Mouse (Mus musculus) liver, postnatal 0 days (tissue): ENCODE data around the gene Gm10330. TPM values are rescaled to one million over a fixed set of nuclear protein-coding genes. Genes with fewer than 3 reads are reported as not detected.
"Not testable (repeated sequence)": the region's sequence is repeated elsewhere in the genome, so short reads cannot be mapped to it uniquely, and the experiment has no call there.

Experiments used
- ATAC-seq: fragments of 200-750 bp; cut with Nextera tagmentation; 2 replicates; pipeline ENCODE4 v1.8.0; 2017; ENCODE audit warnings: mild to moderate bottlenecking, moderate library complexity
- DNase-seq: peaks from one replicate; pipeline ENCODE4 v3.0.0-alpha.2; 2016
- H3K27ac ChIP-seq: fragments of 300-500 bp; sonication (generic); 2 replicates; pipeline ENCODE4 v1.5.1; 2014; ENCODE audit warnings: antibody characterized with exemption, moderate library complexity, mild to moderate bottlenecking, low read depth
- H3K27me3 ChIP-seq: fragments of 300-500 bp; sonication (generic); 2 replicates; pipeline ENCODE4 v1.6.1; 2014; ENCODE audit warnings: low read length, control low read depth, mixed read lengths; ENCODE audit not compliant: insufficient read depth
- H3K36me3 ChIP-seq: fragments of 300-500 bp; sonication (generic); replicated peaks from 2 replicates; pipeline ENCODE4 v1.6.1; 2014; ENCODE audit warnings: mild to moderate bottlenecking, control low read depth, low read length, moderate library complexity, mixed read lengths; ENCODE audit not compliant: insufficient read depth
- H3K4me1 ChIP-seq: fragments of 300-500 bp; sonication (generic); 2 replicates; pipeline ENCODE4 v1.6.1; 2014; ENCODE audit warnings: antibody characterized with exemption, mild to moderate bottlenecking, control low read depth; ENCODE audit not compliant: insufficient read depth
- H3K4me2 ChIP-seq: fragments of 300-500 bp; sonication (generic); 2 replicates; pipeline ENCODE4 v1.6.1; 2014; ENCODE audit warnings: low read depth, mild to moderate bottlenecking, low read length, moderate library complexity, mixed read lengths
- H3K4me3 ChIP-seq: fragments of 300-500 bp; sonication (generic); 2 replicates; pipeline ENCODE4 v1.5.1; 2014; ENCODE audit warnings: low read depth, low read length
- H3K9ac ChIP-seq: fragments of 300-500 bp; sonication (generic); replicated peaks from 2 replicates; pipeline ENCODE4 v1.6.1; 2014; ENCODE audit warnings: mild to moderate bottlenecking, moderate library complexity
- H3K9me3 ChIP-seq: fragments of 300-500 bp; sonication (generic); 2 replicates; pipeline ENCODE4 v1.6.1; 2016; ENCODE audit warnings: mild to moderate bottlenecking, control low read depth, low read length, mixed read lengths
- WGBS: fragments of 180-500 bp; shearing (Covaris S2); extraction: QIAGEN DNeasy Blood & Tissue Kit; methylation state at CpG from one replicate; pipeline ENCODE4 v1.1.7; 2014; ENCODE audit not compliant: insufficient replicate concordance; 5-methylcytosine and 5-hydroxymethylcytosine counted together
- polyA plus RNA-seq: library from polyadenylated mRNA; unstranded; fragments of >200 nt; fragmentation: Nextera tagmentation; extraction: Ambion mirVana; gene quantifications from 2 replicates; pipeline ENCODE4 v1.2.1, GENCODE M21; 2015

The Gm10330 gene
- polyA plus RNA-seq = not detected in 2 replicates

- H3K27me3 ChIP-seq, ATAC-seq, H3K9me3 ChIP-seq, H3K4me3 ChIP-seq, H3K9ac ChIP-seq, H3K27ac ChIP-seq, H3K36me3 ChIP-seq, DNase-seq, H3K4me1 ChIP-seq, H3K4me2 ChIP-seq: not testable (repeated sequence)
- WGBS = 83% methylated on average over 1 of the region's 1 CpGs
These were observed at the start of gene Gm10330 for GRCm38 (mm10) chr12:23780165-23780564. Gene Gm10330 (minus strand): TSS chr12:23780265.

- not testable (repeated sequence) for DNase-seq
These were observed 20.7 kb upstream of the Gm10330 start for GRCm38 (mm10) chr12:23800776-23801175.

GRCm38 (mm10) chr12:23800366-23800765 is 20.3 kb upstream of the Gm10330 start:
- ATAC-seq, H3K4me1 ChIP-seq, H3K36me3 ChIP-seq, H3K9ac ChIP-seq, DNase-seq, H3K27me3 ChIP-seq, H3K4me3 ChIP-seq, H3K4me2 ChIP-seq, H3K27ac ChIP-seq, H3K9me3 ChIP-seq: not testable (repeated sequence)
- WGBS = 17% methylated on average over 27 of the region's 48 CpGs

More at GRCm38 (mm10) chr12:23800776-23801175, 20.7 kb upstream of the Gm10330 start:
- H3K27me3 ChIP-seq, ATAC-seq, H3K36me3 ChIP-seq, H3K4me1 ChIP-seq, H3K4me3 ChIP-seq, H3K4me2 ChIP-seq, H3K27ac ChIP-seq, H3K9ac ChIP-seq, H3K9me3 ChIP-seq: not testable (repeated sequence)
- 11% methylated on average over 27 of the region's 43 CpGs for WGBS
